Mouse (Mus musculus): ENCODE data around the gene Lmo2. TPM values are rescaled to one million over a fixed set of nuclear protein-coding genes. Genes with fewer than 3 reads are reported as not detected.

Lmo2 gene
- polyA plus RNA-seq, 1 experiment = 32.8 TPM

DNA sequence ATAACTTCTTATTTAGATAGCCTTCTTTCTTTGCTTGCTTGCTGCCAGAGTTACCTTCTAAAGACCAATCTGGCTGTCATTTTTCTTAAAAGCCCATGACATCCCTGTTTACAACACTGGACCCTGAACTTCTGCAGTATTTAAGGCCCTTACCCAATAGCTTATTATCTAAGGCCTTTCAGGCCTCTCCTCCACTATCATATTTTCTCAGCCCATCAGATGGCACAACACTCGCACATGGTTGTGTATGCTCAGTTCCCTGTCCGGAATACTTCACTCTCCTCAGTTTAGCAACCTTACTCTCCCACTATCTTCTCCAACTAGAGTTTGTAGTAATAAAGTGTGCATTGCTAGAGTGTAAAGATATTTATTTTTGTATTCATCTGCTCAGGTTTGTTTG, 71.3 kb downstream of the Lmo2 start:
- DNase-seq (ENCODE audit: extremely low spot score in 1 of 2, low spot score in 1 of 2) = no peak

DNA sequence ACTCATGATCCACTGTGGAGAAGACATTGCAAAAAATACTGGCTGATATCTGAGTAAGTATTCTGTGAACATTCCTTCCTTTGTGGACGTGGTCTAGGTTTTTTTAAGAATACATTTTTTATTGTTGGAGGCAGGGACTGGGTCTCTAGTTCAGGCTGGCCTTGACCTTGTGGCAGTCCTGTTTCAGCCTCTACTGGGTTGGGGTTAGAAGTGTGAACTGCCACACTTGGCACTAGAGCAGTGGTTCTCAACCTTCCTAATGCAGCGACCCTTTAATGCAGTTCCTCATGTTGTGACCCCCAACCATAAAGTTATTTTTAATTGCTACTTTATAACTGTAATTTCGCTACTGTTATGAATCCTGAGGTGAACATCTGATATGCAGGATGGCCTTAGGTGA, 72.6 kb downstream of the Lmo2 start:
- no peak for DNase-seq (ENCODE audit: extremely low spot score in 1 of 2, low spot score in 1 of 2)

Other genes with a start within 250 kb of the Lmo2 start
- 43.2 and 55.7 TPM in 2 replicates for gene Nat10, start 196.7 kb upstream of the Lmo2 start, polyA plus RNA-seq (2012; rRNA removed)
- 160 and 174 TPM in 2 replicates for gene Caprin1, start 160.3 kb upstream of the Lmo2 start, polyA plus RNA-seq (2012; rRNA removed)
- gene Fbxo3, start 69.7 kb downstream of the Lmo2 start, polyA plus RNA-seq (2012; rRNA removed) = 50.2 and 53.9 TPM in 2 replicates
- not detected in 2 replicates for gene 4931422A03Rik, start 70.4 kb downstream of the Lmo2 start, polyA plus RNA-seq (2012; rRNA removed)
- 0.38 and 0.46 TPM in 2 replicates for gene Gm10912, start 107.8 kb downstream of the Lmo2 start, polyA plus RNA-seq (2012; rRNA removed)
- gene Gm10799, start 110.6 kb downstream of the Lmo2 start, polyA plus RNA-seq (2012; rRNA removed) = not detected in 2 replicates
- 4.0 and 6.1 TPM in 2 replicates for gene Cd59b, start 111.9 kb downstream of the Lmo2 start, polyA plus RNA-seq (2012; rRNA removed)
- gene Cd59a, start 137.8 kb downstream of the Lmo2 start, polyA plus RNA-seq (2012; rRNA removed) = 17.8 and 19.5 TPM in 2 replicates
- gene A930018P22Rik, start 164.8 kb downstream of the Lmo2 start, polyA plus RNA-seq (2012; rRNA removed) = 0.12 and 0.27 TPM in 2 replicates